Mouse (Mus musculus): ENCODE data around the gene Arnt2. TPM values are rescaled to one million over a fixed set of nuclear protein-coding genes. Genes with fewer than 3 reads are reported as not detected.

The Arnt2 gene
- total and polyA plus RNA-seq, 3 experiments: 0.03 to 0.27 (median 0.17) TPM

DNA sequence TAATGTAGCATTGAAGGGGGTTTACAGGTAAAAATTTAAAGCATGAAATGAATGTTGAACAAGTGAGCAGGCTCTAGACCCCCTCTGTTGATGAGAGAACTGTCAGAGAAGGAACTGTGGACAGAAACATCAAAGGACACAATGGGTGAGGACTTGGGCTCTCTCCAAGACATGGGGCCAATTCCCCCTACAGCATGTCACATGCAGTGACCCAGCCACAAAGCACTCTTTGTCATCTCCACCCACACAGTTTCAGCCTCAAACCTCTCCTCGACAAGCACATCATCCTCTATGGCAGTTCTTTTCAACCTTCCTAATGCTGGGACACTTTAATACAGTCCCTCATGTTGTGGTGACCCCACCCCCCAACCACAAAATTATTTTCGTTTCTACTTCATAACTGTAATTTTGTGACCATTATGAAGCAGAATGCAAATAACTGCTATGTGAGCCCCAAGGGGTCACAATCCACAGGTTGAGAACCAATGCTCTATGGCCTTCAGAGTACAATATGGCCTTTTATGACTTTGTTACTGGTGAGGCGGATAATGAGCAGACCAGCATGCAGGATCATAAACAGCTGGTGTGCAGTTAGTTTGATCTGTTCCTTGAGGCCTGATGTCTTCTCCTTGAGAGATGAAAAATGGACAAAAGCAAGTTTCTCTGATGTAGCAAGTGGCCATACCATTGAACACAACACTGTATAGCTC, 10.8 kb upstream of the Arnt2 start:
- H3K4me3 ChIP-seq (replicated peaks in 1 of 3; ENCODE audit: low read depth in 2 of 3, low read length in 2 of 3, poor library complexity in 1 of 3): no peak overlapping the region
- no peaks in the 10 kb centered on the region for H3K79me2 ChIP-seq (replicated peaks; ENCODE audit: control insufficient read depth, extremely low read depth, insufficient read depth, poor library complexity, severe bottlenecking)
- TF ChIP-seq POLR2AphosphoS2 (IDR thresholded peaks at IDR 0.05; ENCODE audit: low read depth, low read length): no peak
- TF ChIP-seq POLR2A (IDR thresholded peaks at IDR 0.05; ENCODE audit: low read depth, low read length): no peak
- TF ChIP-seq PAX5 (IDR thresholded peaks at IDR 0.05; ENCODE audit: low read length): no peak
- TF ChIP-seq TBP (conservative IDR thresholded peaks at IDR 0.05; ENCODE audit: low read depth, low read length): no peak
- no peak for TF ChIP-seq MAX (IDR thresholded peaks at IDR 0.05; ENCODE audit: low read length)
- TF ChIP-seq ZKSCAN1 (IDR thresholded peaks at IDR 0.05; ENCODE audit: borderline replicate concordance, low read depth, low read length): no peak
- no peak for TF ChIP-seq NELFE (IDR thresholded peaks at IDR 0.05; ENCODE audit: low read depth, low read length)
- no peak for TF ChIP-seq USF2 (conservative IDR thresholded peaks at IDR 0.05; ENCODE audit: low read depth, low read length)
- no peak for TF ChIP-seq ZC3H11A (IDR thresholded peaks at IDR 0.05; ENCODE audit: low read depth, low read length)
- TF ChIP-seq ZMIZ1 (IDR thresholded peaks at IDR 0.05; ENCODE audit: low read depth, low read length): no peak
- no peaks in the 10 kb centered on the region for H3K36me3 ChIP-seq (replicated peaks in 1 of 2; ENCODE audit: control insufficient read depth in 1 of 2, insufficient read depth in 1 of 2, low read length in 1 of 2)
- DNase-seq (ENCODE audit: extremely low read depth): no peak
- dilution Hi-C loops (cut with MboI; ENCODE audit: extremely low pct_ligation_motif_present, extremely low pct_unique_long_range_greater_than_20kb, low sequenced_read_pairs): no loop called here
- H3K27ac ChIP-seq (ENCODE audit: insufficient read depth, low read depth): no peak overlapping the region
- in situ Hi-C loops (cut with MboI; ENCODE audit: low pct_ligation_motif_present, low pct_unique_long_range_greater_than_20kb, low sequenced_read_pairs): loop anchor here (5.0 kb wide), 1 partner anchor 63 kb away; no protein-coding TSS in a partner anchor
- peaks cover 6% of the 10 kb centered on the region for H3K9me3 ChIP-seq (replicated peaks; ENCODE audit: low read length)
- H3K4me2 ChIP-seq (ENCODE audit: insufficient read depth, low read depth, poor library complexity, severe bottlenecking): no peak overlapping the region
- H3K27me3 ChIP-seq (replicated peaks): no peaks in the 10 kb centered on the region
- no peak overlapping the region for H3K9ac ChIP-seq (ENCODE audit: insufficient read depth, low read depth)
- H3K4me1 ChIP-seq (ENCODE audit: control insufficient read depth in 1 of 2, insufficient read depth in 2 of 2): peaks cover 2 to 15% of the 10 kb centered on the region in 2 experiments; a peak in 2 of 4 replicates

DNA sequence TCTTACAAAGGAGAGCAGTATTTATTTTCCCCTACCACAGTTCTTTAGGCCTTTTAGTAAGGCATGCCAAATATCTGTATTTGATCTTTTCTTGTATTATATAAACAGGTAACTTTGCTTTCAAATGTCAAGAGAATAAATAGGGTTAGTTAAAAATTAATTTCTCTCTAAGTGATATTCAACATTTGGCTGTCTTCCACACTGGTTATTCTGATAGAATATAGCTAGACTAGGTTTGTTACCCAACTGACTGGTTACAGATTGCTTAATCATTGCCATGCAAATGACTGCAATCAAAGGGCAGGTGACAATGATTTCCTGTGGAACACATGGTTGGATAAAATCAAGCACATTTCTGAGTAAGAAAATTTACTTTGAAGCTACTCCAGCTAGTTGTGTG, 7.5 kb upstream of the Arnt2 start:
- TF ChIP-seq JUN (IDR thresholded peaks at IDR 0.05; ENCODE audit: insufficient read depth, low read depth, low read length): no peak
- no peak for TF ChIP-seq NELFE (IDR thresholded peaks at IDR 0.05; ENCODE audit: low read depth, low read length)
- TF ChIP-seq GABPA (IDR thresholded peaks at IDR 0.05; ENCODE audit: insufficient replicate concordance, low read depth, low read length): no peak
- no peak for TF ChIP-seq MAFK (IDR thresholded peaks at IDR 0.05; ENCODE audit: insufficient replicate concordance, low read length)
- no peak for TF ChIP-seq POLR2AphosphoS2 (IDR thresholded peaks at IDR 0.05; ENCODE audit: low read depth, low read length)
- no peak for TF ChIP-seq POLR2A (IDR thresholded peaks at IDR 0.05; ENCODE audit: low read depth, low read length)
- TF ChIP-seq UBTF (IDR thresholded peaks at IDR 0.05; ENCODE audit: low read depth, low read length): no peak
- H3K9ac ChIP-seq (ENCODE audit: insufficient read depth, low read depth): no peak overlapping the region
- no peak overlapping the region for H3K4me3 ChIP-seq (replicated peaks in 1 of 3; ENCODE audit: low read depth in 2 of 3, low read length in 2 of 3, poor library complexity in 1 of 3)
- H3K4me1 ChIP-seq (ENCODE audit: control insufficient read depth in 1 of 2, insufficient read depth in 2 of 2): peaks cover 2 to 13% of the 10 kb centered on the region in 2 experiments; a peak in 2 of 4 replicates
- H3K9me3 ChIP-seq (replicated peaks; ENCODE audit: low read length): peaks cover 8% of the 10 kb centered on the region
- no peak overlapping the region for H3K4me2 ChIP-seq (ENCODE audit: insufficient read depth, low read depth, poor library complexity, severe bottlenecking)
- DNase-seq (ENCODE audit: extremely low read depth): no peak
- dilution Hi-C loops (cut with MboI; ENCODE audit: extremely low pct_ligation_motif_present, extremely low pct_unique_long_range_greater_than_20kb, low sequenced_read_pairs) (no loop called here), in situ Hi-C loops (cut with MboI; ENCODE audit: low pct_ligation_motif_present, low pct_unique_long_range_greater_than_20kb, low sequenced_read_pairs) (no loop called here)
- H3K27me3 ChIP-seq (replicated peaks): no peaks in the 10 kb centered on the region
- no peaks in the 10 kb centered on the region for H3K79me2 ChIP-seq (replicated peaks; ENCODE audit: control insufficient read depth, extremely low read depth, insufficient read depth, poor library complexity, severe bottlenecking)
- no peaks in the 10 kb centered on the region for H3K36me3 ChIP-seq (replicated peaks in 1 of 2; ENCODE audit: control insufficient read depth in 1 of 2, insufficient read depth in 1 of 2, low read length in 1 of 2)
- no peak overlapping the region for H3K27ac ChIP-seq (ENCODE audit: insufficient read depth, low read depth)
